Mouse (Mus musculus) midbrain, postnatal 0 days (tissue): Measurements from ENCODE around the gene Arsb. TPM values are rescaled to one million over a fixed set of nuclear protein-coding genes. Genes with fewer than 3 reads are reported as not detected.

Source experiments
- ATAC-seq: fragments of 200-750 bp; cut with Nextera tagmentation; 2 replicates; pipeline ENCODE4 v1.8.0; 2017; ENCODE audit warnings: moderate number of reproducible peaks, mild to moderate bottlenecking, moderate TSS enrichment, moderate library complexity; ENCODE audit not compliant: low FRiP score
- DNase-seq: peaks from one replicate; pipeline ENCODE4 v3.0.0-alpha.2; 2015; ENCODE audit warnings: low spot score
- H3K27ac ChIP-seq: fragments of 300-500 bp; sonication (generic); 2 replicates; pipeline ENCODE4 v1.5.1; 2014; ENCODE audit warnings: low read depth, mild to moderate bottlenecking, low read length, mixed read lengths
- H3K27me3 ChIP-seq: fragments of 300-500 bp; sonication (generic); 2 replicates; pipeline ENCODE4 v1.6.1; 2014; ENCODE audit warnings: low read length, control low read depth, mixed read lengths; ENCODE audit not compliant: insufficient read depth
- H3K36me3 ChIP-seq: fragments of 300-500 bp; sonication (generic); 2 replicates; pipeline ENCODE4 v1.6.1; 2014; ENCODE audit warnings: low read length, control low read depth, mixed read lengths; ENCODE audit not compliant: insufficient read depth
- H3K4me1 ChIP-seq: fragments of 300-500 bp; sonication (generic); 2 replicates; pipeline ENCODE4 v1.6.1; 2014; ENCODE audit warnings: mild to moderate bottlenecking, control low read depth, antibody characterized with exemption, low read length, mixed read lengths; ENCODE audit not compliant: insufficient read depth
- H3K4me2 ChIP-seq: fragments of 300-500 bp; sonication (generic); 2 replicates; pipeline ENCODE4 v1.6.1; 2014; ENCODE audit warnings: low read depth, mild to moderate bottlenecking, low read length, mixed read lengths; ENCODE audit not compliant: poor library complexity, severe bottlenecking
- H3K4me3 ChIP-seq: fragments of 300-500 bp; sonication (generic); 2 replicates; pipeline ENCODE4 v1.5.1; 2014; ENCODE audit warnings: low read depth, mild to moderate bottlenecking, low read length, moderate library complexity
- H3K9ac ChIP-seq: fragments of 300-500 bp; sonication (generic); replicated peaks from 2 replicates; pipeline ENCODE4 v1.6.1; 2014; ENCODE audit warnings: mild to moderate bottlenecking, low read length, moderate library complexity, mixed read lengths; ENCODE audit not compliant: poor library complexity, severe bottlenecking
- H3K9me3 ChIP-seq: fragments of 300-500 bp; sonication (generic); 2 replicates; pipeline ENCODE4 v1.6.1; 2016; ENCODE audit warnings: low read length, control low read depth
- CTCF ChIP-seq: IDR thresholded peaks from 2 replicates; pipeline ENCODE4 v1.5.1; 2016; ENCODE audit warnings: antibody characterized with exemption, mild to moderate bottlenecking
- WGBS: fragments of 180-500 bp; shearing (Covaris S2); extraction: QIAGEN DNeasy Blood & Tissue Kit; methylation state at CpG from one replicate; pipeline ENCODE4 v1.1.7; 2014; 5-methylcytosine and 5-hydroxymethylcytosine counted together
- polyA plus RNA-seq: library from polyadenylated mRNA; unstranded; fragments of >200 nt; fragmentation: Nextera tagmentation; extraction: Ambion mirVana; gene quantifications from 2 replicates; pipeline ENCODE4 v1.2.1, GENCODE M21; 2015
- total RNA-seq: library from RNA; depleted of rRNA; stranded (reverse); fragments of >200 nt; gene quantifications from 2 replicates; pipeline ENCODE4 v1.2.3, GENCODE M21; 2014

The Arsb gene
- total and polyA plus RNA-seq, 2 experiments from 2014 or later, result 13.1 to 15.2 TPM

- Histone ChIP-seq H3K4me1 (no peaks in the 10 kb centered on the region), H3K9ac (no peak overlapping the region), H3K4me2 (no peak overlapping the region), H3K4me3 (no peak overlapping the region), H3K9me3 (no peaks in the 10 kb centered on the region), H3K27ac (no peak overlapping the region), H3K36me3 (no peaks in the 10 kb centered on the region), H3K27me3 (no peaks in the 10 kb centered on the region)
- TF ChIP-seq CTCF, result no peak
- 91% methylated on average over 13 of the region's 13 CpGs for WGBS
- DNase-seq (no peak), ATAC-seq (no peak)
Observed at GRCm38 (mm10) chr13:93900934-93901626, 129.7 kb downstream of the Arsb start.

GRCm38 (mm10) chr13:93902126-93902525, 130.7 kb downstream of the Arsb start:
- Histone ChIP-seq H3K27ac (no peak overlapping the region), H3K9ac (no peak overlapping the region), H3K9me3 (no peaks in the 10 kb centered on the region), H3K36me3 (no peaks in the 10 kb centered on the region), H3K4me1 (no peaks in the 10 kb centered on the region), H3K4me3 (no peak overlapping the region), H3K27me3 (no peaks in the 10 kb centered on the region), H3K4me2 (no peak overlapping the region)
- DNase-seq, result no peak
- WGBS, result 73% methylated on average over 2 of the region's 2 CpGs
- ATAC-seq, result no peak
- no peak for TF ChIP-seq CTCF

- Histone ChIP-seq H3K4me1 (no peaks in the 10 kb centered on the region), H3K27me3 (no peaks in the 10 kb centered on the region), H3K9ac (no peak overlapping the region), H3K4me3 (no peak overlapping the region), H3K9me3 (no peaks in the 10 kb centered on the region), H3K4me2 (no peak overlapping the region), H3K36me3 (no peaks in the 10 kb centered on the region), H3K27ac (no peak overlapping the region)
- no peak for DNase-seq
- TF ChIP-seq CTCF, result no peak
- ATAC-seq, result no peak
- 89% methylated on average over 10 of the region's 10 CpGs for WGBS
Observed at GRCm38 (mm10) chr13:93906552-93907245, 135.3 kb downstream of the Arsb start.

GRCm38 (mm10) chr13:93907971-93908370, 136.5 kb downstream of the Arsb start:
- H3K4me1 ChIP-seq, result no peaks in the 10 kb centered on the region
- TF ChIP-seq CTCF, result no peak
- no peaks in the 10 kb centered on the region for H3K9me3 ChIP-seq
- 89% methylated on average over 3 of the region's 3 CpGs for WGBS
- no peak overlapping the region for H3K4me2 ChIP-seq
- H3K27me3 ChIP-seq, result no peaks in the 10 kb centered on the region
- no peak overlapping the region for H3K9ac ChIP-seq
- H3K4me3 ChIP-seq, result no peak overlapping the region
- ATAC-seq (no peak), DNase-seq (no peak)
- H3K36me3 ChIP-seq, result no peaks in the 10 kb centered on the region
- no peak overlapping the region for H3K27ac ChIP-seq

- ATAC-seq, result no peak
- no peak overlapping the region for H3K4me3 ChIP-seq
Observed at GRCm38 (mm10) chr13:93909847-93910246, 138.4 kb downstream of the Arsb start.

GRCm38 (mm10) chr13:93911037-93911436, 139.6 kb downstream of the Arsb start:
- Histone ChIP-seq H3K9ac (no peak overlapping the region), H3K9me3 (no peaks in the 10 kb centered on the region), H3K27me3 (no peaks in the 10 kb centered on the region), H3K36me3 (no peaks in the 10 kb centered on the region), H3K4me1 (0 out of 2 replicates have a peak, but pooled peaks cover 1% of the 10 kb centered on the region), H3K27ac (no peak overlapping the region), H3K4me2 (no peak overlapping the region), H3K4me3 (no peak overlapping the region)
- 50% methylated on average over 7 of the region's 7 CpGs for WGBS
- ATAC-seq (no peak), DNase-seq (no peak)
- TF ChIP-seq CTCF, result no peak

More at GRCm38 (mm10) chr13:93909847-93910246, 138.4 kb downstream of the Arsb start:
- Histone ChIP-seq H3K27me3 (no peaks in the 10 kb centered on the region), H3K4me1 (no peaks in the 10 kb centered on the region), H3K27ac (no peak overlapping the region), H3K9me3 (no peaks in the 10 kb centered on the region), H3K4me2 (no peak overlapping the region), H3K9ac (no peak overlapping the region), H3K36me3 (no peaks in the 10 kb centered on the region)
- no peak for TF ChIP-seq CTCF
- no peak for DNase-seq
- WGBS, result 83% methylated on average over 5 of the region's 5 CpGs
